Mouse (Mus musculus) limb, embryonic 13.5 days (tissue): ENCODE measurements around the gene Vmn2r65. TPM values are rescaled to one million over a fixed set of nuclear protein-coding genes. Genes with fewer than 3 reads are reported as not detected.

Experiments
- ATAC-seq: fragments of 200-750 bp; cut with Nextera tagmentation; 2 replicates; pipeline ENCODE4 v1.8.0; 2017; ENCODE audit warnings: low read depth, moderate number of reproducible peaks, moderate TSS enrichment; ENCODE audit not compliant: low FRiP score
- H3K27ac ChIP-seq: fragments of 300-500 bp; sonication (generic); 2 replicates; pipeline ENCODE4 v1.5.1; 2015; ENCODE audit warnings: inconsistent platforms, mild to moderate bottlenecking, moderate library complexity
- H3K27me3 ChIP-seq: fragments of 300-500 bp; sonication (generic); 2 replicates; pipeline ENCODE4 v1.6.1; 2015; ENCODE audit warnings: mild to moderate bottlenecking, inconsistent platforms
- H3K36me3 ChIP-seq: fragments of 300-500 bp; sonication (generic); 2 replicates; pipeline ENCODE4 v1.6.1; 2015; ENCODE audit warnings: inconsistent platforms, mild to moderate bottlenecking, moderate library complexity
- H3K4me1 ChIP-seq: fragments of 300-500 bp; sonication (generic); 2 replicates; pipeline ENCODE4 v1.6.1; 2015; ENCODE audit warnings: inconsistent platforms
- H3K4me2 ChIP-seq: fragments of 300-500 bp; sonication (generic); replicated peaks from 2 replicates; pipeline ENCODE4 v1.6.1; 2015; ENCODE audit warnings: inconsistent platforms, mild to moderate bottlenecking, moderate library complexity
- H3K4me3 ChIP-seq: fragments of 300-500 bp; sonication (generic); 2 replicates; pipeline ENCODE4 v1.5.1; 2015; ENCODE audit warnings: moderate library complexity, mild to moderate bottlenecking, inconsistent platforms
- H3K9ac ChIP-seq: fragments of 300-500 bp; sonication (generic); 2 replicates; pipeline ENCODE4 v1.6.1; 2015; ENCODE audit warnings: mild to moderate bottlenecking, inconsistent platforms
- H3K9me3 ChIP-seq: fragments of 300-500 bp; sonication (generic); 2 replicates; pipeline ENCODE4 v1.6.1; 2016; ENCODE audit warnings: inconsistent platforms
- WGBS: fragments of 180-500 bp; shearing (Covaris S2); methylation state at CpG from one replicate; pipeline ENCODE4 v1.1.7; 2015; 5-methylcytosine and 5-hydroxymethylcytosine counted together
- polyA plus RNA-seq: library from polyadenylated mRNA; unstranded; fragments of >200 nt; fragmentation: Nextera tagmentation; extraction: Ambion mirVana; gene quantifications from 2 replicates; pipeline ENCODE4 v1.2.1, GENCODE M21; 2015

Gene Vmn2r65
- not detected in 2 replicates for polyA plus RNA-seq

DNA sequence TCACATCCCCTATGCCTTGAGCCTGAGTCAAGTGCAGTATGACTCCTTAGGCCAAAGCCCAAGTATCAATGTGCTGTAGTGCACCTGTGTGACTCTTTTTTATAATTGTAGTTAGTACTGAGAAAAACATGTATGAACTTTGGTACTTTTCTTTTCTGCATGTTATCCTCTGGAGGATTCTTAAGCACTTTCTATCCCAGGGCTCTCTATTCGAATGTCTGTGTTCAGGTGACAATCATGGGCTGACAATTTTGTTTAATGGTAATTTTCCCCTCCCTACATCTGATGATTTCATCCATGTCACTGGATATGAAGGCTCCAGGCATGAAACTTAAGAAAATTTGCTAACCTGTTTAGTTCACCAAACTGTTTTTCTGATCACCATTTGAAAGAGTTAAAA lies at the start of gene Vmn2r65:
Vmn2r65 (minus strand) TSS at position 101 of the 400 bp plus-strand sequence.
- ATAC-seq: no peak

DNA sequence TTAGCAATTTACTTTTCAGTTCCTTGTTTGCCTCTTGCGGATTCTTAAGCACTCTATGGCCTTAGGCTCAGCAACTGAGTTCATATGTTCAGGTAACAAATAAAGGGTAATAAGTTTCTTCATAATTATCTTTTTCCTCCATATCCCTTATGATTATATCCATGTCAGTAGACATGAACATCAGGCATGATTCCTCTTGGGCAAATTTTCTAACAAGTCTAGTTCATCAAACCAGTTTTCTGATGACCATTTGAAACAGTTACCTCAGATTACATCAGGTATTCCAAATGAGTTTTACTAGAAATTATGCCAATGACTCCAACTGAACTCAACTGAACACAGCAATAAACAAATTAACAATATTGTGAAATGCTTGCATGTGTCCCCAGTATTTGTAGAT lies 48.3 kb upstream of the Vmn2r65 start, which contains the start of gene Vmn2r66:
Vmn2r66 (minus strand) TSS at position 101 of the 400 bp plus-strand sequence.
- Histone ChIP-seq H3K4me3 (no peak within 1 kb of the TSS), H3K27me3 (no peaks in the 10 kb centered on the region), H3K9ac (no peak within 1 kb of the TSS), H3K4me1 (no peaks in the 10 kb centered on the region), H3K27ac (no peak within 1 kb of the TSS), H3K4me2 (no peak within 1 kb of the TSS), H3K9me3 (no peaks in the 10 kb centered on the region), H3K36me3 (no peaks in the 10 kb centered on the region)
- WGBS: 96% methylated on average over 1 of the region's 1 CpGs
- ATAC-seq: no peak

More for the DNA sequence above, at the start of gene Vmn2r65:
- Histone ChIP-seq H3K27me3 (no peaks in the 10 kb centered on the region), H3K9ac (no peak within 1 kb of the TSS), H3K9me3 (no peaks in the 10 kb centered on the region), H3K36me3 (no peaks in the 10 kb centered on the region), H3K27ac (no peak within 1 kb of the TSS), H3K4me2 (no peak within 1 kb of the TSS), H3K4me1 (no peaks in the 10 kb centered on the region), H3K4me3 (no peak within 1 kb of the TSS)
- 46% methylated on average over 1 of the region's 1 CpGs for WGBS

DNA sequence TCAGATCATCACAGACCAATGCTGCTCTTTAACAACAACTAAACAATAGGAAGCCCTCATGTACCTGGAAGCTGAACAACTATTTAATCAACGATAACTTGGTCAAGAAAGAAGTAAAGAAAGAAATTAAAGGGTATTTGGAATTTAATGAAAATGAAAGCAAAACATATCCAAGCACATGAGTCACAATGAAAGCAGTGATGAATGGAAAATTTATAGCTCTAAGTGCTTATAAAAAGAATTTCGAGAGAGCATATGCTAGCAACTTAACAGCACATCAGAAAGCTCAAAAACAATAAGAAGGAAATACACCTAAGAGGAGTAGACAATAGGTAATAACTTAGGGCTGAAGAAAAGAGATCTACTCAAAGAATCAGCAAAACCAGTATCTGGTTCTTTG lies 32.8 kb upstream of the Vmn2r65 start:
- no peaks in the 10 kb centered on the region for H3K27me3 ChIP-seq
- no peaks in the 10 kb centered on the region for H3K4me1 ChIP-seq
- no peak for ATAC-seq
- no peak overlapping the region for H3K4me2 ChIP-seq
- 68% methylated on average over 2 of the region's 2 CpGs for WGBS
- H3K9me3 ChIP-seq: no peaks in the 10 kb centered on the region; the same call in none of the 2 replicates
- no peak overlapping the region for H3K9ac ChIP-seq
- no peak overlapping the region for H3K27ac ChIP-seq
- no peak overlapping the region for H3K4me3 ChIP-seq
- H3K36me3 ChIP-seq: no peaks in the 10 kb centered on the region

Other genes starting within 250 kb of the Vmn2r65 start
- not detected in 2 replicates for gene Olfr291, start 110.6 kb downstream of the Vmn2r65 start, polyA plus RNA-seq
- gene Vmn2r66, start 48.2 kb upstream of the Vmn2r65 start, polyA plus RNA-seq: not detected in 2 replicates
- gene Vmn2r67, start 191.9 kb upstream of the Vmn2r65 start, polyA plus RNA-seq: not detected in 2 replicates